Comparison of ENCODE assay signal across 40 mouse cellular contexts in genomic region chr1:134563726-134564125, GRCm38 (mm10). TPM values are rescaled to one million over a fixed set of nuclear protein-coding genes. Genes with fewer than 3 reads are reported as not detected.
DNase-seq lines count a peak whose midpoint lies in the region; ATAC-seq and TF ChIP-seq lines count a peak whose summit lies in the region.
"Had no signal": no experiment of that assay in that cellular context is flagged by ENCODE, and none has a peak within 500 bp of the region (broad histone marks: within the 10 kb centered on the region; RNA-seq: fewer than 3 reads in every experiment).

No protein-coding gene starts in this region.

- 0 out of 2 replicates have a peak overlapping the region, but pooled peaks have one; percentile 55 for H3K4me2 ChIP-seq in hindbrain, embryonic 15.5 days
- no peak overlapping the region for H3K4me2 ChIP-seq in forebrain, embryonic 16.5 days (ENCODE audit: low read length)
- H3K4me2 ChIP-seq: heart, embryonic 13.5 days; stomach, embryonic 15.5 days had no signal

- TF ChIP-seq EP300 in MEL (IDR thresholded peaks at IDR 0.05; ENCODE audit: low read depth in 1 of 2, low read length in 2 of 2): no peak

- TF ChIP-seq POLR2A in testis, adult 2 months (IDR thresholded peaks at IDR 0.05; ENCODE audit: control insufficient read depth, low read depth, low read length): no peak
- no peak for TF ChIP-seq POLR2A in MEL (IDR thresholded peaks at IDR 0.05; ENCODE audit: control insufficient read depth in 1 of 2, insufficient read depth in 1 of 2, low read depth in 1 of 2, low read length in 2 of 2, poor library complexity in 1 of 2)

- WGBS in hindbrain, embryonic 15.5 days: 80% methylated on average over 3 of the region's 3 CpGs
- 88% methylated on average over 3 of the region's 3 CpGs for WGBS in hindbrain, embryonic 10.5 days
- WGBS in forebrain, embryonic 16.5 days: 74% methylated on average over 3 of the region's 3 CpGs

- no peak for TF ChIP-seq CTCF in testis, adult 2 months (IDR thresholded peaks at IDR 0.05; ENCODE audit: control insufficient read depth, insufficient read depth, insufficient replicate concordance, low read depth, low read length)
- TF ChIP-seq CTCF in MEL (IDR thresholded peaks at IDR 0.05 in 2 of 3, conservative IDR thresholded peaks at IDR 0.05 in 1 of 3; ENCODE audit: control insufficient read depth in 1 of 3, insufficient read depth in 1 of 3, low read depth in 2 of 3, low read length in 3 of 3, poor library complexity in 1 of 3, severe bottlenecking in 1 of 3): no peak

- no peaks in the 10 kb centered on the region for H3K9me3 ChIP-seq in hindbrain, embryonic 15.5 days
- no peaks in the 10 kb centered on the region for H3K9me3 ChIP-seq in hindbrain, embryonic 10.5 days
- H3K9me3 ChIP-seq in MEL (replicated peaks; ENCODE audit: insufficient read depth, low read length): no peaks in the 10 kb centered on the region
- H3K9me3 ChIP-seq in forebrain, embryonic 16.5 days (ENCODE audit: control insufficient read depth, low read length): no peaks in the 10 kb centered on the region
- H3K9me3 ChIP-seq: heart, embryonic 13.5 days; stomach, embryonic 15.5 days had no signal

- no peak for TF ChIP-seq RAD21 in MEL (IDR thresholded peaks at IDR 0.05; ENCODE audit: low read depth, low read length)

- H3K4me1 ChIP-seq in hindbrain, embryonic 15.5 days (replicated peaks): peaks cover 32% of the 10 kb centered on the region
- H3K4me1 ChIP-seq in hindbrain, embryonic 10.5 days (replicated peaks): peaks cover 50% of the 10 kb centered on the region
- peaks cover 5% of the 10 kb centered on the region for H3K4me1 ChIP-seq in testis, adult 2 months (ENCODE audit: control insufficient read depth, insufficient read depth, low read length)
- peaks cover 9 to 19% of the 10 kb centered on the region in 2 experiments for H3K4me1 ChIP-seq in MEL (ENCODE audit: control insufficient read depth in 1 of 2, insufficient read depth in 2 of 2, low read length in 2 of 2)
- peaks cover 30% of the 10 kb centered on the region for H3K4me1 ChIP-seq in forebrain, embryonic 16.5 days (replicated peaks; ENCODE audit: control insufficient read depth, insufficient read depth, low read length)

- no peaks in the 10 kb centered on the region for H3K36me3 ChIP-seq in hindbrain, embryonic 15.5 days
- H3K36me3 ChIP-seq in hindbrain, embryonic 10.5 days: 0 out of 2 replicates have a peak, but pooled peaks cover 3% of the 10 kb centered on the region
- no peaks in the 10 kb centered on the region; the same call in 1 of the 2 replicates for H3K36me3 ChIP-seq in testis, adult 2 months (ENCODE audit: control insufficient read depth, insufficient read depth, low read length)
- peaks cover 1 to 28% of the 10 kb centered on the region in 2 experiments; a peak in 3 of 4 replicates for H3K36me3 ChIP-seq in MEL (ENCODE audit: control insufficient read depth in 1 of 2, insufficient read depth in 2 of 2, low read length in 2 of 2)
- no peaks in the 10 kb centered on the region for H3K36me3 ChIP-seq in forebrain, embryonic 16.5 days (ENCODE audit: control insufficient read depth, insufficient read depth)
- H3K36me3 ChIP-seq: heart, embryonic 13.5 days; stomach, embryonic 15.5 days had no signal

- H3K79me2 ChIP-seq in MEL (ENCODE audit: control insufficient read depth, insufficient read depth, low read length, poor library complexity): peaks cover 74% of the 10 kb centered on the region

- H3K9ac ChIP-seq in hindbrain, embryonic 15.5 days: no peak overlapping the region
- peak overlapping the region; percentile 94 for H3K9ac ChIP-seq in MEL (ENCODE audit: control insufficient read depth, low read depth, low read length, poor library complexity, severe bottlenecking)
- no peak overlapping the region for H3K9ac ChIP-seq in forebrain, embryonic 16.5 days (replicated peaks; ENCODE audit: low read depth, low read length)
- H3K9ac ChIP-seq: heart, embryonic 13.5 days; liver, embryonic 14.5 days; stomach, embryonic 15.5 days had no signal

- no peak for DNase-seq in hindbrain, embryonic 10.5 days (ENCODE audit: low spot score)
- DNase-seq in testis, postnatal 14 days (ENCODE audit: low spot score): no peak
- no peak for DNase-seq in MEL (ENCODE audit: low read depth, low spot score)
- no peak for DNase-seq in embryo, embryonic 11 days
- DNase-seq: adrenal gland, postnatal 25 days; B cell, adult 2 months; cerebellum, adult 11-12 months; cerebellum, adult 9-11 months; gastrocnemius, postnatal 36 days; heart, adult 2 months; heart, postnatal 10 days; kidney, adult 11 months; kidney, postnatal 14 days; liver; lung, adult 2 months; lung, postnatal 10 days; retina, postnatal 1 day; right cerebral cortex, postnatal 14 days; thymus, adult 18-20 months; thymus, postnatal 25 days had no signal

- H3K27ac ChIP-seq in hindbrain, embryonic 15.5 days (replicated peaks): no peak overlapping the region
- no peak overlapping the region for H3K27ac ChIP-seq in hindbrain, embryonic 10.5 days
- H3K27ac ChIP-seq in testis, adult 2 months (ENCODE audit: control insufficient read depth, insufficient read depth, low read depth, low read length): peak overlapping the region; percentile 63
- no peak overlapping the region for H3K27ac ChIP-seq in MEL (ENCODE audit: control insufficient read depth, low read depth, low read length)
- H3K27ac ChIP-seq in forebrain, embryonic 16.5 days (ENCODE audit: low read length): no peak overlapping the region
- H3K27ac ChIP-seq: heart, adult 2 months; heart, embryonic 13.5 days; liver, embryonic 14.5 days; macrophage; stomach, embryonic 15.5 days had no signal

- no peaks in the 10 kb centered on the region for H3K27me3 ChIP-seq in hindbrain, embryonic 15.5 days
- no peaks in the 10 kb centered on the region for H3K27me3 ChIP-seq in hindbrain, embryonic 10.5 days (ENCODE audit: insufficient read depth, poor library complexity, severe bottlenecking)
- H3K27me3 ChIP-seq in testis, adult 2 months (ENCODE audit: control insufficient read depth, insufficient read depth, low read length): no peaks in the 10 kb centered on the region
- no peaks in the 10 kb centered on the region for H3K27me3 ChIP-seq in MEL (ENCODE audit: control insufficient read depth in 1 of 2, insufficient read depth in 2 of 2, low read length in 2 of 2)
- H3K27me3 ChIP-seq in forebrain, embryonic 16.5 days (replicated peaks; ENCODE audit: control insufficient read depth, insufficient read depth, low read length): no peaks in the 10 kb centered on the region
- H3K27me3 ChIP-seq: heart, embryonic 13.5 days; stomach, embryonic 15.5 days had no signal

- ATAC-seq in hindbrain, embryonic 15.5 days (ENCODE audit: low FRiP score, low read depth): no peak
- no peak for ATAC-seq in forebrain, embryonic 16.5 days
- ATAC-seq: forebrain, embryonic 14.5 days; inflammation-experienced regulatory T-cells, adult 6 months had no signal

- no peak overlapping the region for H3K4me3 ChIP-seq in hindbrain, embryonic 15.5 days
- H3K4me3 ChIP-seq in hindbrain, embryonic 10.5 days: no peak overlapping the region
- H3K4me3 ChIP-seq in testis, adult 2 months (ENCODE audit: control insufficient read depth, low read depth, low read length): peak overlapping the region; percentile 68
- peak overlapping the region in 1 of 2 experiments; percentile 71; a peak in 1 of 4 replicates for H3K4me3 ChIP-seq in MEL (ENCODE audit: control insufficient read depth in 1 of 2, insufficient read depth in 1 of 2, low read depth in 2 of 2, low read length in 2 of 2)
- H3K4me3 ChIP-seq in forebrain, embryonic 16.5 days (replicated peaks; ENCODE audit: low read length): no peak overlapping the region
- H3K4me3 ChIP-seq: heart, adult 2 months; heart, embryonic 13.5 days; stomach, embryonic 15.5 days had no signal

TF ChIP-seq in MEL, 35 proteins besides CTCF, POLR2A, EP300 and RAD21:
- TF ChIP-seq KAT2A (conservative IDR thresholded peaks at IDR 0.05; ENCODE audit: low read depth, low read length) (no peak), MAZ (IDR thresholded peaks at IDR 0.05; ENCODE audit: low read depth, low read length) (no peak), MAFK (IDR thresholded peaks at IDR 0.05; ENCODE audit: borderline replicate concordance, low read depth, low read length) (no peak), CHD2 (IDR thresholded peaks at IDR 0.05; ENCODE audit: low read length) (no peak), ETS1 (IDR thresholded peaks at IDR 0.05; ENCODE audit: low read depth, low read length) (no peak), CHD1 (IDR thresholded peaks at IDR 0.05; ENCODE audit: low read depth, low read length) (no peak), MYC (IDR thresholded peaks at IDR 0.05; ENCODE audit: low read depth, low read length) (no peak), POLR2AphosphoS2 (IDR thresholded peaks at IDR 0.05; ENCODE audit: low read length) (no peak), ELF1 (IDR thresholded peaks at IDR 0.05; ENCODE audit: low read depth, low read length) (no peak), ZMIZ1 (IDR thresholded peaks at IDR 0.05; ENCODE audit: low read depth, low read length) (no peak), NELFE (IDR thresholded peaks at IDR 0.05; ENCODE audit: low read depth, low read length) (no peak), MXI1 (IDR thresholded peaks at IDR 0.05; ENCODE audit: low read depth, low read length) (no peak), ZC3H11A (IDR thresholded peaks at IDR 0.05; ENCODE audit: low read depth, low read length) (no peak), UBTF (IDR thresholded peaks at IDR 0.05; ENCODE audit: borderline replicate concordance, insufficient read depth, low read depth, low read length) (no peak)

RNA-seq across cellular contexts. Expression of gene Kdm5b, which starts 3.8 kb away (rescaled TPM):
- polyA plus RNA-seq in hindbrain, embryonic 15.5 days (2015; fragmentation: Nextera tagmentation; extraction: Ambion mirVana): 67.9 and 69.6 TPM in 2 replicates
- 69.9 and 71.6 TPM in 2 replicates for polyA plus RNA-seq in hindbrain, embryonic 10.5 days (2016; fragmentation: Nextera tagmentation; extraction: Ambion mirVana)
- polyA plus RNA-seq in testis, adult 2 months (2012; rRNA removed): 42.2 and 43.6 TPM in 2 replicates
- 25.5 and 37.7 TPM in 2 replicates for total RNA-seq in MEL (2012; rRNA removed)
- 10 to 100 TPM; 31.8 to 48.6 TPM for polyA plus RNA-seq in MEL (2012; ENCODE audit: insufficient read depth in 1 of 2, insufficient read length in 2 of 2, low read depth in 1 of 2, low replicate concordance in 2 of 2, missing spikeins in 1 of 2)
- polyA plus RNA-seq in forebrain, embryonic 16.5 days (2015; fragmentation: Nextera tagmentation; extraction: Ambion mirVana): 103 and 109 TPM in 2 replicates

RNA-seq across cellular contexts. Expression of gene Mgat4e, which starts 14.2 kb away (rescaled TPM):
- polyA plus RNA-seq in hindbrain, embryonic 15.5 days (2015; fragmentation: Nextera tagmentation; extraction: Ambion mirVana): not detected in 2 replicates
- polyA plus RNA-seq in hindbrain, embryonic 10.5 days (2016; fragmentation: Nextera tagmentation; extraction: Ambion mirVana): not detected in 2 replicates
- 87.2 and 108 TPM in 2 replicates for polyA plus RNA-seq in testis, adult 2 months (2012; rRNA removed)
- total RNA-seq in MEL (2012; rRNA removed): 0.08 TPM in 1 of 2 replicates, not detected in the other
- polyA plus RNA-seq in MEL (2012; ENCODE audit: insufficient read depth in 1 of 2, insufficient read length in 2 of 2, low read depth in 1 of 2, low replicate concordance in 2 of 2, missing spikeins in 1 of 2): under 1 TPM in 1 of 2 experiments, not detected in 1; 0.17 TPM
- not detected in 2 replicates for polyA plus RNA-seq in forebrain, embryonic 16.5 days (2015; fragmentation: Nextera tagmentation; extraction: Ambion mirVana)
- total RNA-seq: adrenal gland, adult 18-20 months; adrenal gland, postnatal 25 days; common myeloid progenitor, adult 5-6 weeks; gastrocnemius, adult 18-20 months; gastrocnemius, postnatal 36 days; heart, adult 2 months; heart, postnatal 10 days; layer of hippocampus, postnatal 10 days; left cerebral cortex, adult 18-20 months; left cerebral cortex, postnatal 14 days; megakaryocyte-erythroid progenitor cell, adult 5-6 weeks had no signal
- polyA plus RNA-seq: forebrain, embryonic 14.5 days; frontal cortex, adult 2 months; heart, adult 2 months; heart, embryonic 13.5 days; inflammation-experienced regulatory T-cells, adult 6 months; kidney, embryonic 14.5 days; limb, embryonic 11.5 days; liver, embryonic 14.5 days; lung, adult 2 months; macrophage; neural tube, embryonic 11.5 days; stomach, embryonic 15.5 days had no signal

Comparison
In these comparisons a context has a peak if more than half of its experiments do, and no peak if none do; other contexts are left out.
1. RNA of gene Mgat4e, which starts 14.2 kb away (polyA plus RNA-seq): 87.2 to 108 TPM in testis, adult 2 months; 0.17 TPM in MEL, not detected in hindbrain, embryonic 15.5 days, not detected in hindbrain, embryonic 10.5 days and not detected in forebrain, embryonic 16.5 days; every median in the first group is over 10 times any median in the second.